ENCODE assay signal across 21 mouse cellular contexts in the genomic region with DNA sequence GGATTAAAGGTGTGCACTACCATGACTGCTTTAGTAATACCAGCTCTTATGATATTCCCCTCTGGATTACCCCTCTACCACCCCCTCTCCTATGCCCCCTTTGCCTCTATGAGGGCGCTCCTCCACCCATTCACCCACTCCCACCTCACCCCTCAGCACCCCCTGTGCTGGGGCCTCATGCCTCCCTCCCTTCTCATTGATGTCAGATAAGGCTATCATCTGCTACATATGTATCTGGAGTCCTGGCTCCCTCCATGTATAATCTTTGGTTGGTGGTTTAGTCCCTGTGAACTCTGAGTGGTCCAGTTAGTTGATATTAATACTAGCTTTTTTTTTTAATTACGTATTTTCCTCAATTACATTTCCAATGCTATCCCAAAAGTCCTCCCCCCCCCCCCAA.
"Had no signal": no experiment of that assay in that cellular context is flagged by ENCODE, and none has a peak within 500 bp of the region (broad histone marks: within the 10 kb centered on the region; RNA-seq: fewer than 3 reads in every experiment).

No protein-coding gene starts in this region.

- ATAC-seq: intestine, postnatal 0 days; lung, postnatal 0 days; midbrain, embryonic 13.5 days; midbrain, embryonic 16.5 days had no signal

- H3K27ac ChIP-seq: kidney, postnatal 0 days; layer of hippocampus, adult 2 months; limb, embryonic 10.5 days; limb, embryonic 13.5 days; midbrain, embryonic 10.5 days; midbrain, embryonic 13.5 days; neural tube, embryonic 13.5 days; stomach, postnatal 0 days had no signal

- H3K4me1 ChIP-seq: limb, embryonic 10.5 days; limb, embryonic 13.5 days; megakaryocyte, embryonic 14.5 days; midbrain, embryonic 10.5 days; midbrain, embryonic 13.5 days; neural tube, embryonic 13.5 days had no signal

- H3K4me3 ChIP-seq: layer of hippocampus, adult 2 months; limb, embryonic 10.5 days; limb, embryonic 13.5 days; megakaryocyte, embryonic 14.5 days; midbrain, embryonic 10.5 days; midbrain, embryonic 13.5 days; myocyte; neural tube, embryonic 13.5 days had no signal

- H3K27me3 ChIP-seq: limb, embryonic 13.5 days; megakaryocyte, embryonic 14.5 days; midbrain, embryonic 13.5 days; neural tube, embryonic 13.5 days had no signal

- H3K4me2 ChIP-seq: limb, embryonic 13.5 days; lung, embryonic 14.5 days; midbrain, embryonic 13.5 days; neural tube, embryonic 13.5 days had no signal

- DNase-seq: kidney, adult 2 months; layer of hippocampus, adult 9-11 months; lung, embryonic 14.5 days; right cerebral cortex, adult 18-20 months; right cerebral cortex, postnatal 14 days; right cerebral cortex, postnatal 4 days; thymus, adult 2 months; thymus, postnatal 25 days had no signal

- H3K9me3 ChIP-seq: limb, embryonic 10.5 days; limb, embryonic 13.5 days; megakaryocyte, embryonic 14.5 days; midbrain, embryonic 10.5 days; midbrain, embryonic 13.5 days; neural tube, embryonic 13.5 days had no signal

- H3K9ac ChIP-seq: limb, embryonic 13.5 days; lung, embryonic 14.5 days; midbrain, embryonic 13.5 days; neural tube, embryonic 13.5 days had no signal
